11 mouse cellular contexts compared by ENCODE assay signal in genomic region chr1:87785703-87786102, GRCm38 (mm10). TPM values are rescaled to one million over a fixed set of nuclear protein-coding genes. Genes with fewer than 3 reads are reported as not detected.
A peak's percentile ranks its signal among the peaks of the same experiment; 100 is the strongest.
DNase-seq lines count a peak whose midpoint lies in the region; ATAC-seq lines count a peak whose summit lies in the region.
"Had no signal": no experiment of that assay in that cellular context is flagged by ENCODE, and none has a peak within 500 bp of the region (broad histone marks: within the 10 kb centered on the region; RNA-seq: fewer than 3 reads in every experiment).

No protein-coding gene starts in this region.

- no peak for ATAC-seq in forebrain, embryonic 14.5 days
- 0 out of 2 replicates have a peak, but pooled peaks have one; percentile 27 for ATAC-seq in heart, embryonic 15.5 days (replicated peaks; ENCODE audit: insufficient number of reproducible peaks, insufficient read depth, low FRiP score, low read depth)
- no peak for ATAC-seq in midbrain, embryonic 14.5 days (ENCODE audit: low FRiP score, low TSS enrichment)
- ATAC-seq: midbrain, embryonic 15.5 days had no signal

- H3K4me3 ChIP-seq in forebrain, embryonic 14.5 days (ENCODE audit: low read depth, low read length) = no peak overlapping the region
- no peak overlapping the region for H3K4me3 ChIP-seq in forebrain, embryonic 10.5 days
- no peak overlapping the region for H3K4me3 ChIP-seq in heart, embryonic 15.5 days
- no peak overlapping the region for H3K4me3 ChIP-seq in midbrain, embryonic 14.5 days (replicated peaks; ENCODE audit: low read depth, low read length)
- H3K4me3 ChIP-seq: midbrain, embryonic 15.5 days had no signal

- H3K9me3 ChIP-seq in forebrain, embryonic 14.5 days (replicated peaks; ENCODE audit: control insufficient read depth, low read length) = no peaks in the 10 kb centered on the region
- H3K9me3 ChIP-seq in forebrain, embryonic 10.5 days = no peaks in the 10 kb centered on the region
- no peaks in the 10 kb centered on the region for H3K9me3 ChIP-seq in heart, embryonic 15.5 days (replicated peaks)
- no peaks in the 10 kb centered on the region for H3K9me3 ChIP-seq in midbrain, embryonic 14.5 days (ENCODE audit: control insufficient read depth, low read length)
- H3K9me3 ChIP-seq: G1E; midbrain, embryonic 15.5 days had no signal

- H3K9ac ChIP-seq in forebrain, embryonic 14.5 days (ENCODE audit: low read length) = no peak overlapping the region
- no peak overlapping the region for H3K9ac ChIP-seq in heart, embryonic 15.5 days
- no peak overlapping the region for H3K9ac ChIP-seq in midbrain, embryonic 14.5 days (replicated peaks; ENCODE audit: low read length)
- H3K9ac ChIP-seq: midbrain, embryonic 15.5 days had no signal

- WGBS in forebrain, embryonic 14.5 days = 91% methylated on average over 8 of the region's 8 CpGs
- 96% methylated on average over 8 of the region's 8 CpGs for WGBS in forebrain, embryonic 10.5 days
- WGBS in heart, embryonic 15.5 days = 69% methylated on average over 8 of the region's 8 CpGs
- WGBS in midbrain, embryonic 14.5 days = 96% methylated on average over 8 of the region's 8 CpGs

- DNase-seq in forebrain, embryonic 14.5 days (ENCODE audit: low spot score) = peak; percentile 1
- DNase-seq in forebrain, embryonic 10.5 days (ENCODE audit: extremely low spot score, low spot score) = no peak
- peak; percentile 14 for DNase-seq in kidney, adult 9 months
- no peak for DNase-seq in kidney, adult 8-10 months
- DNase-seq in lung, postnatal 14 days = peak; percentile 39
- no peak for DNase-seq in layer of hippocampus, adult 11-12 months (ENCODE audit: low spot score)
- no peak for DNase-seq in midbrain, embryonic 14.5 days
- DNase-seq: cerebellum, adult 11 months had no signal

- peaks cover 84% of the 10 kb centered on the region for H3K36me3 ChIP-seq in forebrain, embryonic 14.5 days (ENCODE audit: control insufficient read depth, insufficient read depth, low read length)
- peaks cover 93% of the 10 kb centered on the region for H3K36me3 ChIP-seq in forebrain, embryonic 10.5 days (replicated peaks)
- H3K36me3 ChIP-seq in heart, embryonic 15.5 days = peaks cover 77% of the 10 kb centered on the region
- peaks cover 87% of the 10 kb centered on the region for H3K36me3 ChIP-seq in midbrain, embryonic 14.5 days (ENCODE audit: control insufficient read depth, insufficient read depth, low read length)

- no peak overlapping the region for H3K4me2 ChIP-seq in forebrain, embryonic 14.5 days (ENCODE audit: low read length)
- no peak overlapping the region for H3K4me2 ChIP-seq in heart, embryonic 15.5 days
- H3K4me2 ChIP-seq in midbrain, embryonic 14.5 days (ENCODE audit: low read length) = no peak overlapping the region
- H3K4me2 ChIP-seq: midbrain, embryonic 15.5 days had no signal

- no peaks in the 10 kb centered on the region for H3K27me3 ChIP-seq in forebrain, embryonic 14.5 days (replicated peaks; ENCODE audit: control insufficient read depth, insufficient read depth, low read length)
- no peaks in the 10 kb centered on the region for H3K27me3 ChIP-seq in forebrain, embryonic 10.5 days (ENCODE audit: poor library complexity, severe bottlenecking)
- no peaks in the 10 kb centered on the region for H3K27me3 ChIP-seq in heart, embryonic 15.5 days
- H3K27me3 ChIP-seq in midbrain, embryonic 14.5 days (ENCODE audit: control insufficient read depth, insufficient read depth, low read length) = no peaks in the 10 kb centered on the region
- H3K27me3 ChIP-seq: midbrain, embryonic 15.5 days had no signal

- H3K27ac ChIP-seq in forebrain, embryonic 14.5 days (ENCODE audit: low read depth, low read length) = peak overlapping the region; percentile 27; the same call in 1 of the 2 replicates
- H3K27ac ChIP-seq in forebrain, embryonic 10.5 days = no peak overlapping the region
- 0 out of 2 replicates have a peak overlapping the region, but pooled peaks have one; percentile 44 for H3K27ac ChIP-seq in heart, embryonic 15.5 days
- no peak overlapping the region for H3K27ac ChIP-seq in midbrain, embryonic 14.5 days (replicated peaks; ENCODE audit: low read depth, low read length)
- H3K27ac ChIP-seq: midbrain, embryonic 15.5 days had no signal

- H3K4me1 ChIP-seq in forebrain, embryonic 14.5 days (ENCODE audit: control insufficient read depth, insufficient read depth, low read length) = no peaks in the 10 kb centered on the region
- H3K4me1 ChIP-seq in forebrain, embryonic 10.5 days = no peaks in the 10 kb centered on the region
- no peaks in the 10 kb centered on the region for H3K4me1 ChIP-seq in heart, embryonic 15.5 days (replicated peaks)
- H3K4me1 ChIP-seq in midbrain, embryonic 14.5 days (ENCODE audit: control insufficient read depth, insufficient read depth, low read length) = no peaks in the 10 kb centered on the region
- H3K4me1 ChIP-seq: midbrain, embryonic 15.5 days had no signal

RNA-seq across cellular contexts. Expression of gene Sag, which starts 17.8 kb away (rescaled TPM):
- polyA plus RNA-seq in forebrain, embryonic 14.5 days (2014; fragmentation: Nextera tagmentation; extraction: Ambion mirVana) = 1.0 and 1.1 TPM in 2 replicates
- polyA plus RNA-seq in forebrain, embryonic 10.5 days (2016; fragmentation: Nextera tagmentation; extraction: Ambion mirVana) = 3.3 and 3.6 TPM in 2 replicates
- polyA plus RNA-seq in heart, embryonic 15.5 days (2015; fragmentation: Nextera tagmentation; extraction: Ambion mirVana) = 0.79 and 0.86 TPM in 2 replicates
- 2.1 and 3.0 TPM in 2 replicates for polyA plus RNA-seq in midbrain, embryonic 14.5 days (2014; fragmentation: Nextera tagmentation; extraction: Ambion mirVana)
- polyA plus RNA-seq: G1E had no signal

RNA-seq across cellular contexts. Expression of gene Atg16l1, which starts 30.0 kb away (rescaled TPM):
- polyA plus RNA-seq in forebrain, embryonic 14.5 days (2014; fragmentation: Nextera tagmentation; extraction: Ambion mirVana) = 50.0 and 60.3 TPM in 2 replicates
- 34.9 and 36.0 TPM in 2 replicates for polyA plus RNA-seq in forebrain, embryonic 10.5 days (2016; fragmentation: Nextera tagmentation; extraction: Ambion mirVana)
- polyA plus RNA-seq in heart, embryonic 15.5 days (2015; fragmentation: Nextera tagmentation; extraction: Ambion mirVana) = 22.6 and 25.0 TPM in 2 replicates
- polyA plus RNA-seq in midbrain, embryonic 14.5 days (2014; fragmentation: Nextera tagmentation; extraction: Ambion mirVana) = 66.5 and 77.2 TPM in 2 replicates

Comparison
In these comparisons a context has a peak if more than half of its experiments do, and no peak if none do; other contexts are left out.
1. DNase-seq: peak in forebrain, embryonic 14.5 days (single experiment), kidney, adult 9 months (single experiment) and lung, postnatal 14 days (single experiment); none in forebrain, embryonic 10.5 days (single experiment), kidney, adult 8-10 months (0 of 2), layer of hippocampus, adult 11-12 months (single experiment) and midbrain, embryonic 14.5 days (single experiment).
2. H3K27ac ChIP-seq: peak in forebrain, embryonic 14.5 days (single experiment) and heart, embryonic 15.5 days (single experiment); none in forebrain, embryonic 10.5 days (single experiment) and midbrain, embryonic 14.5 days (single experiment).